Mouse (Mus musculus) MEL (cell line): ENCODE results near the gene Angptl4. TPM values are rescaled to one million over a fixed set of nuclear protein-coding genes. Genes with fewer than 3 reads are reported as not detected.

Experiments
- DNase-seq: peaks from one replicate; pipeline ENCODE4 v3.0.0; 2011; ENCODE audit warnings: low read depth, low spot score
- H3K27ac ChIP-seq: 2 replicates; pipeline ENCODE4 v1.5.1; 2012; ENCODE audit warnings: low read depth, mild to moderate bottlenecking, control low read depth, low read length, moderate library complexity; ENCODE audit not compliant: control insufficient read depth
- H3K27me3 ChIP-seq, 2 experiments: fragments of 150-350 bp in 1 of 2; sonication (generic) in 1 of 2; 2 replicates each; pipeline ENCODE4 v1.6.1; 2012; ENCODE audit warnings: low read length in 2 of 2, mild to moderate bottlenecking in 2 of 2, improper control_type of control experiment in 1 of 2, moderate library complexity in 1 of 2; ENCODE audit not compliant: insufficient read depth in 2 of 2, control insufficient read depth in 1 of 2
- H3K36me3 ChIP-seq, 2 experiments: 2 replicates each; pipeline ENCODE4 v1.6.1; 2012 to 2014; ENCODE audit warnings: low read length in 2 of 2, improper control_type of control experiment in 1 of 2, inconsistent platforms in 1 of 2, mild to moderate bottlenecking in 1 of 2; ENCODE audit not compliant: insufficient read depth in 2 of 2, control insufficient read depth in 1 of 2
- H3K4me1 ChIP-seq, 2 experiments: fragments of 150-350 bp in 1 of 2; sonication (generic) in 1 of 2; 2 replicates each; pipeline ENCODE4 v1.6.1; 2012; ENCODE audit warnings: low read length in 2 of 2, improper control_type of control experiment in 1 of 2, mild to moderate bottlenecking in 1 of 2; ENCODE audit not compliant: insufficient read depth in 2 of 2, control insufficient read depth in 1 of 2
- H3K4me3 ChIP-seq, 2 experiments: fragments of 150-350 bp in 1 of 2; sonication (generic) in 1 of 2; 2 replicates each; pipeline ENCODE4 v1.5.1; 2012; ENCODE audit warnings: low read depth in 2 of 2, low read length in 2 of 2, mild to moderate bottlenecking in 2 of 2, moderate library complexity in 2 of 2, control low read depth in 1 of 2, improper control_type of control experiment in 1 of 2; ENCODE audit not compliant: control insufficient read depth in 1 of 2, insufficient read depth in 1 of 2
- H3K79me2 ChIP-seq: 2 replicates; pipeline ENCODE4 v1.6.1; 2012; ENCODE audit warnings: mild to moderate bottlenecking, low read length, moderate library complexity; ENCODE audit not compliant: control insufficient read depth, poor library complexity, insufficient read depth
- H3K9ac ChIP-seq: 2 replicates; pipeline ENCODE4 v1.6.1; 2012; ENCODE audit warnings: low read depth, mild to moderate bottlenecking, control low read depth, low read length, moderate library complexity; ENCODE audit not compliant: control insufficient read depth, poor library complexity, severe bottlenecking
- H3K9me3 ChIP-seq: fragments of 150-350 bp; sonication (generic); replicated peaks from 2 replicates; pipeline ENCODE4 v1.6.1; 2012; ENCODE audit warnings: mild to moderate bottlenecking, low read length, improper control_type of control experiment, moderate library complexity; ENCODE audit not compliant: insufficient read depth
- CHD2 ChIP-seq: IDR thresholded peaks from 2 replicates; pipeline ENCODE4 v1.6.1; 2011; ENCODE audit warnings: low read length, improper control_type of control experiment
- E2F4 ChIP-seq: IDR thresholded peaks from 2 replicates; pipeline ENCODE4 v1.6.1; 2011; ENCODE audit warnings: low read depth, low read length, improper control_type of control experiment, borderline replicate concordance
- HCFC1 ChIP-seq: IDR thresholded peaks from 2 replicates; pipeline ENCODE4 v1.6.1; 2012; ENCODE audit warnings: low read depth, mild to moderate bottlenecking, inconsistent platforms, low read length, improper control_type of control experiment, moderate library complexity
- JUND ChIP-seq: IDR thresholded peaks from 2 replicates; pipeline ENCODE4 v1.6.1; 2011; ENCODE audit warnings: low read depth, mild to moderate bottlenecking, improper control_type of control experiment, low read length
- KAT2A ChIP-seq: conservative IDR thresholded peaks from 2 replicates; pipeline ENCODE4 v1.6.1; 2012; ENCODE audit warnings: low read depth, low read length, improper control_type of control experiment, inconsistent platforms
- MAFK ChIP-seq: IDR thresholded peaks from 2 replicates; pipeline ENCODE4 v1.6.1; 2011; ENCODE audit warnings: low read depth, mild to moderate bottlenecking, low read length, improper control_type of control experiment, borderline replicate concordance
- MAX ChIP-seq: IDR thresholded peaks from 2 replicates; pipeline ENCODE4 v1.6.1; 2011; ENCODE audit warnings: low read length, improper control_type of control experiment
- MXI1 ChIP-seq: IDR thresholded peaks from 2 replicates; pipeline ENCODE4 v1.6.1; 2011; ENCODE audit warnings: mild to moderate bottlenecking, low read depth, low read length, improper control_type of control experiment
- MYB ChIP-seq: IDR thresholded peaks from 2 replicates; pipeline ENCODE4 v1.6.1; 2011; ENCODE audit warnings: mild to moderate bottlenecking, low read depth, low read length, improper control_type of control experiment
- NELFE ChIP-seq: IDR thresholded peaks from 2 replicates; pipeline ENCODE4 v1.6.1; 2011; ENCODE audit warnings: low read depth, low read length, improper control_type of control experiment
- NRF1 ChIP-seq: IDR thresholded peaks from 2 replicates; pipeline ENCODE4 v1.6.1; 2014; ENCODE audit warnings: low read depth, mild to moderate bottlenecking, inconsistent platforms, low read length, improper control_type of control experiment, moderate library complexity; ENCODE audit not compliant: poor library complexity, insufficient read depth, severe bottlenecking
- POLR2A ChIP-seq, 2 experiments: IDR thresholded peaks; 2 replicates each; pipeline ENCODE4 v1.6.1; 2011 to 2012; ENCODE audit warnings: low read length in 2 of 2, mild to moderate bottlenecking in 2 of 2, control low read depth in 1 of 2, improper control_type of control experiment in 1 of 2, low read depth in 1 of 2, moderate library complexity in 1 of 2; ENCODE audit not compliant: control insufficient read depth in 1 of 2, insufficient read depth in 1 of 2, poor library complexity in 1 of 2
- POLR2AphosphoS5 ChIP-seq: IDR thresholded peaks from 2 replicates; pipeline ENCODE4 v1.6.1; 2012; ENCODE audit warnings: low read depth, borderline replicate concordance, mild to moderate bottlenecking, inconsistent platforms, low read length, moderate library complexity, mixed read lengths
- RCOR1 ChIP-seq: IDR thresholded peaks from 2 replicates; pipeline ENCODE4 v1.6.1; 2012; ENCODE audit warnings: low read depth, mild to moderate bottlenecking, inconsistent platforms, low read length, improper control_type of control experiment
- SIN3A ChIP-seq: IDR thresholded peaks from 2 replicates; pipeline ENCODE4 v1.6.1; 2012; ENCODE audit warnings: low read length, improper control_type of control experiment, inconsistent platforms
- SMC3 ChIP-seq: IDR thresholded peaks from 2 replicates; pipeline ENCODE4 v1.6.1; 2011; ENCODE audit warnings: low read depth, low read length, improper control_type of control experiment
- TBP ChIP-seq: IDR thresholded peaks from 2 replicates; pipeline ENCODE4 v1.8.0; 2011; ENCODE audit warnings: low read depth, low read length, improper control_type of control experiment
- TCF12 ChIP-seq: IDR thresholded peaks from 2 replicates; pipeline ENCODE4 v1.6.1; 2014; ENCODE audit warnings: low read depth, mild to moderate bottlenecking, inconsistent platforms, low read length, improper control_type of control experiment, moderate library complexity
- ZC3H11A ChIP-seq: IDR thresholded peaks from 2 replicates; pipeline ENCODE4 v1.6.1; 2012; ENCODE audit warnings: low read depth, mild to moderate bottlenecking, inconsistent platforms, low read length, improper control_type of control experiment
- ZMIZ1 ChIP-seq: IDR thresholded peaks from 2 replicates; pipeline ENCODE4 v1.6.1; 2012; ENCODE audit warnings: low read depth, mild to moderate bottlenecking, inconsistent platforms, low read length, improper control_type of control experiment, moderate library complexity
- ZNF384 ChIP-seq: IDR thresholded peaks from 2 replicates; pipeline ENCODE4 v1.6.1; 2012; ENCODE audit warnings: low read depth, mild to moderate bottlenecking, inconsistent platforms, low read length, improper control_type of control experiment
- polyA plus RNA-seq, 2 experiments: library from polyadenylated mRNA; stranded (reverse) in 1 of 2; unstranded in 1 of 2; fragments of >175 nt in 1 of 2; fragments of >200 nt in 1 of 2; gene quantifications; 2 replicates each; pipeline versions ENCODE4 v1.2.1 to v1.2.4; 2012; ENCODE audit warnings: low replicate concordance in 2 of 2, low read depth in 1 of 2; ENCODE audit not compliant: insufficient read length in 2 of 2, insufficient read depth in 1 of 2, missing spikeins in 1 of 2
- total RNA-seq: library from RNA; depleted of rRNA; stranded (reverse); fragments of 300-350 nt; gene quantifications from 2 replicates; pipeline ENCODE4 v1.2.3, GENCODE M21; 2012

The Angptl4 gene
- total and polyA plus RNA-seq, 3 experiments, result 13.5 to 15.8 TPM; not detected in 1

GRCm38 (mm10) chr17:33756108-33756790, 25.4 kb downstream of the Angptl4 start:
- no peak overlapping the region for H3K9ac ChIP-seq
- DNase-seq, result no peak
- H3K9me3 ChIP-seq, result no peaks in the 10 kb centered on the region
- H3K27me3 ChIP-seq, result no peaks in the 10 kb centered on the region
- peaks cover 62% of the 10 kb centered on the region for H3K79me2 ChIP-seq
- no peak for TF ChIP-seq POLR2A (IDR thresholded peaks at IDR 0.05; ENCODE audit: control insufficient read depth in 1 of 2, insufficient read depth in 1 of 2, low read depth in 1 of 2, low read length in 2 of 2, poor library complexity in 1 of 2)
- no peak for TF ChIP-seq MAX
- no peak for TF ChIP-seq NELFE
- TF ChIP-seq MAFK, result no peak
- TF ChIP-seq POLR2AphosphoS5, result no peak
- H3K4me1 ChIP-seq, result peaks cover 2 to 18% of the 10 kb centered on the region in 2 experiments; a peak in 3 of 4 replicates
- no peak overlapping the region for H3K4me3 ChIP-seq
- peaks cover 0 to 14% of the 10 kb centered on the region in 2 experiments; a peak in 3 of 4 replicates for H3K36me3 ChIP-seq
- no peak overlapping the region for H3K27ac ChIP-seq

GRCm38 (mm10) chr17:33755418-33756107, 26.1 kb downstream of the Angptl4 start:
- no peak overlapping the region for H3K9ac ChIP-seq
- no peak overlapping the region for H3K4me3 ChIP-seq
- no peaks in the 10 kb centered on the region for H3K27me3 ChIP-seq
- TF ChIP-seq ZC3H11A (no peak), ZMIZ1 (no peak), SMC3 (no peak), ZNF384 (no peak), E2F4 (no peak), MYB (no peak), JUND (no peak), CHD2 (no peak), KAT2A (no peak), TCF12 (no peak), TBP (no peak), NRF1 (no peak), MAX (no peak), NELFE (no peak), POLR2AphosphoS5 (no peak), RCOR1 (no peak), SIN3A (no peak), HCFC1 (no peak), MXI1 (no peak)
- peaks cover 2 to 14% of the 10 kb centered on the region in 2 experiments; a peak in 3 of 4 replicates for H3K36me3 ChIP-seq
- H3K9me3 ChIP-seq, result no peaks in the 10 kb centered on the region
- peaks cover 62% of the 10 kb centered on the region for H3K79me2 ChIP-seq
- H3K4me1 ChIP-seq, result peaks cover 2 to 15% of the 10 kb centered on the region in 2 experiments; a peak in 3 of 4 replicates
- no peak overlapping the region for H3K27ac ChIP-seq
- no peak for DNase-seq
